8 mouse cellular contexts compared by ENCODE assay signal in the genomic region with DNA sequence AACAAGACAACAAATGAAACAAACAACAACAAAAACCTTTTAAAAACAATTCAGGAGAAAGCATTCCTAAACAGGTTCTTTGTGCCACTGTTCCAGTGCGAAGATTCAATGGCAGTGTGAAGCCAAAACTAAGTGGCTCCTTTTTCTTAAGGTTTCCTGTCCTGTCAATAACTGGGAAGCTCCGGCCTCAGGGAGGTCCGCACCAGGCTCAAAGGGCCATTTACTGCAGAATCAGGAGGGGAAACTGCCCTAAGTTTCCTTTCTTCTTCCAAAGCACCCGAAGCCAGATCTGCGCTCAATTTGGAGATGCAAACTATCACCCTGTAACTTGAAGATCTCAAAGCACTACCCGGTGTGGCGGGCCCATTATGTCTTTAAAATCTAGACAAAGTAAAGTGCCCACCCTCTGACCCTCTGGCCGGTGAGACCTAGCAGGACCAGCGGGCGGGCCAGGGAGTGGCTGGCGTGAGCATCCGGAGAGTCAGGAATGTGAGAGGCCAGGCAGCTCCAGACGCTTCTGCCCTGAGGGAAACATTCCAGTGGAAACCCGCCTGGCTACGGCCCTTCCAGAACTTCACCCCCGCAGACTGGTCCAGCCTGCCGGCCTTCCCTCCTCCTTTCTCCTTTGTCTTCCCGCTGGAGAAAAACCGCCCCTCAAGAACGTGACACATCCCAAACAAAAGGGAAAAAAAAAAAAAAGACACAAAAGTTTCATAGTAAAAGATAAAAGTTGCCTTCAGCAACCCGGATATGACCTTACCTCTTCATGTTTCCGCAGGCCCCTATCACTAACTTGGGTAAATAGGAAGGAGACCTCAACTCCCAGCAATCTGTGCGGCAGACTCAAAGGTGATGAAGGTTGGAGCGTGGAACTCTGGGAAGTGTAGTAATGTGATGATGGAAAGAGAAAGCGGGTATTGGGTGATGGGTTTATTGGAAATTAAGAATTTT. TPM values are rescaled to one million over a fixed set of nuclear protein-coding genes. Genes with fewer than 3 reads are reported as not detected.
DNase-seq lines count a peak whose midpoint lies in the region; ATAC-seq and TF ChIP-seq lines count a peak whose summit lies in the region.

TSS of gene Rbm41 (minus strand) at position 856 of the 951 bp plus-strand sequence.

- DNase-seq in G1E (ENCODE audit: low spot score) = peak; percentile 1
- peak; percentile 29 for DNase-seq in cerebellum, adult 11-12 months
- DNase-seq in hindbrain, embryonic 10.5 days (ENCODE audit: low spot score) = peak; percentile 58
- peak; percentile 27 for DNase-seq in layer of hippocampus, adult 9-10 months (ENCODE audit: low spot score)
- DNase-seq in ovary, adult 18-20 months (ENCODE audit: low spot score) = peak; percentile 8
- peak; percentile 69 for DNase-seq in thymus, postnatal 0 days (ENCODE audit: low spot score)

- H3K9ac ChIP-seq in forebrain, embryonic 15.5 days (replicated peaks) = peak within 1 kb of the TSS; percentile 58
- H3K9ac ChIP-seq in lung, embryonic 15.5 days = peak within 1 kb of the TSS; percentile 54

- peaks cover 4% of the 10 kb centered on the region; the same call in 1 of the 2 replicates for H3K27me3 ChIP-seq in G1E (ENCODE audit: insufficient read depth, low read length)
- H3K27me3 ChIP-seq in forebrain, embryonic 15.5 days = no peaks in the 10 kb centered on the region
- H3K27me3 ChIP-seq in hindbrain, embryonic 10.5 days (ENCODE audit: insufficient read depth, poor library complexity, severe bottlenecking) = peaks cover 33% of the 10 kb centered on the region
- no peaks in the 10 kb centered on the region for H3K27me3 ChIP-seq in lung, embryonic 15.5 days

- peak; percentile 76 for ATAC-seq in G1E (ENCODE audit: extremely low read depth, insufficient number of reproducible peaks, low FRiP score, poor library complexity, severe bottlenecking)
- ATAC-seq in forebrain, embryonic 15.5 days (replicated peaks) = peak; percentile 96
- ATAC-seq in lung, embryonic 15.5 days (ENCODE audit: borderline replicate concordance, extremely low read depth, low FRiP score, low TSS enrichment) = peak; percentile 89; the same call in 1 of the 2 replicates

- H3K9me3 ChIP-seq in G1E (replicated peaks) = no peaks in the 10 kb centered on the region
- H3K9me3 ChIP-seq in forebrain, embryonic 15.5 days = no peaks in the 10 kb centered on the region
- no peaks in the 10 kb centered on the region for H3K9me3 ChIP-seq in hindbrain, embryonic 10.5 days
- no peaks in the 10 kb centered on the region for H3K9me3 ChIP-seq in lung, embryonic 15.5 days

- H3K4me2 ChIP-seq in forebrain, embryonic 15.5 days (replicated peaks) = peak within 1 kb of the TSS; percentile 46
- peak within 1 kb of the TSS; percentile 47 for H3K4me2 ChIP-seq in lung, embryonic 15.5 days

- TF ChIP-seq CTCF in G1E (IDR thresholded peaks at IDR 0.05; ENCODE audit: low read depth, low read length) = no peak

- H3K4me1 ChIP-seq in G1E (ENCODE audit: insufficient read depth, low read depth, low read length) = peaks cover 4% of the 10 kb centered on the region; the same call in 1 of the 2 replicates
- H3K4me1 ChIP-seq in forebrain, embryonic 15.5 days = 0 out of 2 replicates have a peak, but pooled peaks cover 4% of the 10 kb centered on the region
- no peaks in the 10 kb centered on the region; the same call in 1 of the 2 replicates for H3K4me1 ChIP-seq in hindbrain, embryonic 10.5 days (replicated peaks)
- no peaks in the 10 kb centered on the region for H3K4me1 ChIP-seq in lung, embryonic 15.5 days

- WGBS in forebrain, embryonic 15.5 days = 16% methylated on average over 25 of the region's 25 CpGs
- WGBS in hindbrain, embryonic 10.5 days = 15% methylated on average over 25 of the region's 25 CpGs
- 10% methylated on average over 24 of the region's 25 CpGs for WGBS in lung, embryonic 15.5 days

- 0 out of 2 replicates have a peak within 1 kb of the TSS, but pooled peaks have one; percentile 5 for H3K27ac ChIP-seq in forebrain, embryonic 15.5 days (replicated peaks)
- peak within 1 kb of the TSS; percentile 85 for H3K27ac ChIP-seq in hindbrain, embryonic 10.5 days
- peak within 1 kb of the TSS; percentile 53 for H3K27ac ChIP-seq in lung, embryonic 15.5 days

- no peaks in the 10 kb centered on the region for H3K36me3 ChIP-seq in G1E (replicated peaks)
- peaks cover 5% of the 10 kb centered on the region; the same call in 1 of the 2 replicates for H3K36me3 ChIP-seq in forebrain, embryonic 15.5 days
- H3K36me3 ChIP-seq in hindbrain, embryonic 10.5 days = peaks cover 22% of the 10 kb centered on the region
- 0 out of 2 replicates have a peak, but pooled peaks cover 4% of the 10 kb centered on the region for H3K36me3 ChIP-seq in lung, embryonic 15.5 days

- H3K4me3 ChIP-seq in G1E (ENCODE audit: low read depth, low read length) = peak within 1 kb of the TSS; percentile 75
- peak within 1 kb of the TSS; percentile 55 for H3K4me3 ChIP-seq in forebrain, embryonic 15.5 days
- H3K4me3 ChIP-seq in hindbrain, embryonic 10.5 days = peak within 1 kb of the TSS; percentile 58
- H3K4me3 ChIP-seq in lung, embryonic 15.5 days = peak within 1 kb of the TSS; percentile 54

RNA-seq across cellular contexts. Expression of gene Rbm41, which starts in this region (rescaled TPM):
- total RNA-seq in G1E (2014; fragmentation: Nextera tagmentation) (19.2 and 19.3 TPM in 2 replicates), G1E (2017) (6.5 and 8.1 TPM in 2 replicates)
- polyA plus RNA-seq in G1E (2012) = 0.12 and 0.14 TPM in 2 replicates
- 7.1 TPM in 2 replicates for polyA plus RNA-seq in forebrain, embryonic 15.5 days (2015; fragmentation: Nextera tagmentation; extraction: Ambion mirVana)
- 4.5 TPM in 2 replicates for polyA plus RNA-seq in hindbrain, embryonic 10.5 days (2016; fragmentation: Nextera tagmentation; extraction: Ambion mirVana)
- 4.4 and 4.7 TPM in 2 replicates for polyA plus RNA-seq in lung, embryonic 15.5 days (2015; fragmentation: Nextera tagmentation; extraction: Ambion mirVana)
- polyA plus RNA-seq in thymus, postnatal 0 days (2015; fragmentation: Nextera tagmentation; extraction: Ambion mirVana) = 3.2 and 4.0 TPM in 2 replicates

Comparison
In these comparisons a context has a peak if more than half of its experiments do, and no peak if none do; other contexts are left out.
1. Peak in every context shown above with its lines: DNase-seq, ATAC-seq, H3K4me3 ChIP-seq and H3K27ac ChIP-seq.
2. DNase-seq: peak in every context shown above with its lines; median percentile 69 in thymus, postnatal 0 days; 58 in hindbrain, embryonic 10.5 days; 29 in cerebellum, adult 11-12 months; 27 in layer of hippocampus, adult 9-10 months; 8 in ovary, adult 18-20 months; 1 in G1E.
3. H3K27ac ChIP-seq: peak in every context shown above with its lines; median percentile 85 in hindbrain, embryonic 10.5 days; 53 in lung, embryonic 15.5 days; 5 in forebrain, embryonic 15.5 days.